Mouse (Mus musculus) gastrocnemius, adult 2 months (tissue): Measurements from ENCODE around the gene Gm10184. TPM values are rescaled to one million over a fixed set of nuclear protein-coding genes. Genes with fewer than 3 reads are reported as not detected.
"Not testable (repeated sequence)": the region's sequence is repeated elsewhere in the genome, so short reads cannot be mapped to it uniquely, and the experiment has no call there.

Experiments used
- DNase-seq: peaks from one replicate; pipeline ENCODE4 v3.0.0; 2022
- H3K27ac ChIP-seq: fragments of 200-600 bp; 2 replicates; pipeline ENCODE4 v1.8.1; 2022; ENCODE audit warnings: mild to moderate bottlenecking
- H3K4me3 ChIP-seq: fragments of 200-600 bp; 2 replicates; pipeline ENCODE4 v1.8.1; 2022; ENCODE audit warnings: mild to moderate bottlenecking, moderate library complexity
- CTCF ChIP-seq: fragments of 200-600 bp; IDR thresholded peaks from 2 replicates; pipeline ENCODE4 v1.8.1; 2022; ENCODE audit warnings: antibody characterized with exemption, mild to moderate bottlenecking, moderate library complexity
- intact Hi-C: fragments of 180-260 bp; cut with DNase I; formaldehyde crosslinking; loops from one replicate; pipeline ENCODE4 v1.15.1; 2025
- long read RNA-seq, 2 experiments: library from polyadenylated mRNA; stranded (forward); transcript quantifications; one replicate each; pipeline ENCODE4 v2.0.0; 2021
- total RNA-seq, 2 experiments: library from RNA; stranded (reverse); gene quantifications; 2 replicates each; pipeline ENCODE4 v1.2.3; 2021

Gene Gm10184
- total RNA-seq = 1 to 10 TPM; 3.2 to 4.3 TPM
- long read RNA-seq, experiment 1 = 0 reads
- long read RNA-seq, experiment 2 = 0 reads

DNA sequence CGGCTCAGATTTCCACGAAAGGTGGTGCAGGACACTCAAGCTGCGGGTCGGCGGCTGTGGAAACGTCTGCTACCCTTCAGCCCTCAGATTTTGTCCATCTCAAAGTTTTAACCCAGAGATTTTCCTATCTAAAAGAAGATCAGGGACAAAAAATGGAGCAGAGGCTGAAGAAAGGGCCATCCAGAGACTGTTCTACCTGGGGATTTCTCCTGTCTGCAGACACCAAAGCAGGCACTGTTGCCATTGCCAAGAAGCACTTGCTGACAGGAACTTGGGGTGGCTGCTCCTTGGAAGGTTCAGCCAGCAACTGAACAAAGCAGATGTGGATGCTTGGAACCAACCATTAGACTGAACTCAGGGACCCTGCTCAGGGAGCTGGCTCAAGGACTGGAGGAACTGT lies at the start of gene Gm10184:
Gene Gm10184, minus strand, starts transcription at position 101 of the 400 bp plus-strand sequence.
- H3K27ac ChIP-seq = no peak within 1 kb of the TSS
- intact Hi-C loops = no loop called here
- no peak for DNase-seq
- no peak for TF ChIP-seq CTCF
- no peak within 1 kb of the TSS for H3K4me3 ChIP-seq

DNA sequence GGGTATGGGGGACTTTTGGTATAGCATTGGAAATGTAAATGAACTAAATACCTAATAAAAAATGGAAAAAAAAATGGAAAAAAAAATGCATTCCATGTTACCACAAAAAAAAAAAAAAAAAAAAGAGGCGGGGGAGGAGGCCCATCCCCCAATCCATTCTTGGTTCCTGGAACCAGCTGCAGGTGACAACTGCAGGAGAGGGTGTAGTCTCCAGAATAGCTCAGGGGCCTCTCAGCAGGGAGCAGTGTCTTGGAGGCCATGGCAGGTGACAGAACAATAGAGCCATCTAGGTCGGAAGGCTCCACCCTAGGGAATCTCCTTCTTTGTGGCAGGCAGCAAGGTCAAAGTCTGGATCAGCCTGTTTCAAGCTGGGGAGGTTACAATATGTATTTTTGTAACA lies 23.7 kb upstream of the Gm10184 start:
- intact Hi-C loops = no loop called here
- Histone ChIP-seq H3K4me3 (no peak overlapping the region), H3K27ac (no peak overlapping the region)
- TF ChIP-seq CTCF = no peak
- no peak for DNase-seq

DNA sequence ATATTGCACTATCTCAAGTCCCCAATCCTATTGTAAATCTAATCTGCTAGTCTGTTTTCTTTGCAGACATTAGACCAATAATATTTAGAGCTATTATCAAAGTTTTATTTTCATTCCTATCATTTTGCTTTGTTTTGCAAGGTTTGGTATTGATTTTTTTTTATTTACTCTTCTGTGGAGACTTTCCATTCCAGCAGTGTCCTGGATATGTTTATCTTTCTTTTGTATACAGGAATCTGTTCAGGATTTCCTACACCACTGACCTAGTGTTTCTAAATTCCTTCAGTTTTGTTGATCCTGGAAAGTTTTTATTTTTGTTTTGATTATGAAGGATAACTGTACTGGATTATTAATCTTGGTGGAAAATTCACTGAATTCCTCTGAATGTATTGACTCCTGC lies 2.6 kb downstream of the Gm10184 start:
- DNase-seq = no peak
- no peak for TF ChIP-seq CTCF
- H3K27ac ChIP-seq = no peak overlapping the region
- intact Hi-C loops = no loop called here
- no peak overlapping the region for H3K4me3 ChIP-seq

DNA sequence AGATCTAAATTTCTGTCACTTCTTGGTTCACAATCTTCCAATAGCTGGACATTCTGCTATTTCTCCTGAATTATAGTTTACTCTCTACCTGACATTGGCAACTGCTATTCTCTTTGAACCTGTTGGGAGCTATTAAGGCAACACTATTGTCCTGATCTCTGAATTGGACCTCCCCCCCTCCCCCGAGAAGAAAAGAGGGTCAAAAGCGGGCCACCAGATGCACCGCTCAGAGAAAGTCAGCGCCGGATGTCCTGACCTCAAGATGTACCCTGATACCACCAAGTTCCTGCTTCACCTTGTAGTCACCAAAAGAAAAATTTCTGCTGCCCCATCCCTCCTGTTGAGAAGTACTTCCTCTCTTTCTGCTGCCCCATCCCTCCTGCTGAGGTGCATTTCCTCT lies 5.5 kb downstream of the Gm10184 start:
- intact Hi-C loops, DNase-seq, H3K27ac ChIP-seq, H3K4me3 ChIP-seq: not testable (repeated sequence)

DNA sequence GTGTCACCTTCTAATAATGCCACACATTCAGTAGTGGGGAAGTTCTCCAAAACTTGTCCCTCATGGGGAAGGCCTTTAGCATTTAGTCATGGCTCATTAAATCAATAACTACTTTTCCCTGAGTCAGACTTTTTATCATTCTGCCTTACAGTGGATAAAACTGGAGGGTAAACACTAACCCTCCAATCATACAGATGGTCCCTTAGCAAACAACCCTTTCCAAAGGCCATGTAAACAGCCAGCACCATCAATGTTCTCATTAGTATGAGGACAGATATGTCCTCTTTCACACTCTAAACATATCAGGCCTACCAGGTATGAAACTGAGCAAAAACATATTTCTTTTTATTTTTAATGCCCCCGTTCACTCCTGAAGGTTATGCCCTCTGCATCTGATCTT lies 7.5 kb downstream of the Gm10184 start:
- DNase-seq = no peak
- H3K27ac ChIP-seq = no peak overlapping the region
- TF ChIP-seq CTCF = no peak
- H3K4me3 ChIP-seq = no peak overlapping the region
- intact Hi-C loops = no loop called here

DNA sequence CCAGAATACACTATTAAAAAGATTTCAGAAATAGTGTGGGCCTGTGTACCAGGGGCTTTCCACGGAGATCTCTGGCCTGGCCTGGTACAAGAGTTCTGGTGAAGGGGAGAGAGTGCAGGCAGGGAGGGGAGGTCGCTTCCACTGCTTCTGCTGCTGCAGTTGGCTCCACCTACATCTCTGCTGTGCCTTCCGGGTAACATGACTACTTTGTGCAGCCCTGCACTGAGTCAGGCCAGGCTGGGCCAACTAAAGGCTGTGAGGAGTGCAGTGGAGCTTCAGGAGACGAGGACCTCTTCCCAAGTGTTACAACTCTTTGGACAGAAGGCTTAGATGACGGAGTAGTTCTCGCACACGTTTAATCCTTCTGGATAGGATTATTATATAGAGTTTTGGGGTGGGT lies 9.6 kb downstream of the Gm10184 start:
- intact Hi-C loops = no loop called here
- no peak for TF ChIP-seq CTCF
- H3K27ac ChIP-seq = no peak overlapping the region
- H3K4me3 ChIP-seq = no peak overlapping the region
- no peak for DNase-seq

DNA sequence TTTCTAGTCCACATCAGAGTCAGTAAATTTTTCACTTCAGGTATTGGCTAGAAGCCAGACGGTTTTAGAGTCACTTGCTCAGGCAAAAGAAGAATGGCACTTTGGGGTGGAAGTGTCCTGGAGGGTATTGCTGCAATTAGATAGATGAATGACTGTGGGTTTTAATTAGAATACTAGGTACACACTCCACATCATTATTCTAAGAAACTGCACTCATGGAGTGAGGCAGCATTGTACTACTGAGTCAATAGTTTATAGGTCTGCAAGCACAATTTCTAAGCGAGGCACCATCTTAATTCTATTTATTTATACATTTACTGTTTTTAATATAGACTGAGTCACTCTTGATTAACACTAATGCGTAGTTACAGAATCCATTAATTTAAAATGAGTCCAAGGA lies 10.4 kb downstream of the Gm10184 start:
- no peak for TF ChIP-seq CTCF
- no peak for DNase-seq

DNA sequence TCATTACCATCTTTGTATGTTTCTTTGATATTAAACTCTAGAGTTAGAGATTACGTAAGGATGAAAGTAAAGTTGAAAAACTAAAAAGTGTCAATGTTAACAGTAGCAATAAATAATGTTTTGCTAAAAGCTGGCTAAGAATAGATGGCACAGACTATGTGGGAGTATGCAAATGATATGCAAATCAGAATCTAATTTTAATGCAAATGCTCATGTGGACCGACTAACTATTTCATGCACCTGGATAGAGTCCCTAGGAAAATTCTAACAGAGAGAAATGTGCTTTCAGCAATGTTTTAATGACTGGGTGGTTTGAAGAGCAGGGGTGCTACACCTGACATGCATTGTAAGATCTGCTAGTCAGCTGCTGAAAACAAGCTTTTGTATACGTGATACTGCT lies 45.3 kb downstream of the Gm10184 start:
- no peak for TF ChIP-seq CTCF
- intact Hi-C loops = no loop called here
- no peak overlapping the region for H3K4me3 ChIP-seq
- DNase-seq = no peak
- H3K27ac ChIP-seq = no peak overlapping the region

More for the DNA sequence above, 10.4 kb downstream of the Gm10184 start:
- Histone ChIP-seq H3K27ac (no peak overlapping the region), H3K4me3 (no peak overlapping the region)
- intact Hi-C loops = no loop called here
